Mouse (Mus musculus): ENCODE results near the gene Ddx56. TPM values are rescaled to one million over a fixed set of nuclear protein-coding genes. Genes with fewer than 3 reads are reported as not detected.

The Ddx56 gene
- total RNA-seq, 2 experiments from 2014 or later = 40.1 to 48.8 TPM

- no peak overlapping the region for H3K27ac ChIP-seq
- no peak for TF ChIP-seq CTCF (conservative IDR thresholded peaks at IDR 0.05)
- no peak overlapping the region for H3K4me3 ChIP-seq
- no peak for DNase-seq (ENCODE audit: low spot score in 2 of 2)
Measured at GRCm38 (mm10) chr11:6252824-6253223, 14.7 kb downstream of the Ddx56 start.

- DNase-seq (ENCODE audit: low spot score in 2 of 2) = no peak
- Histone ChIP-seq H3K4me3 (no peak overlapping the region), H3K27ac (no peak overlapping the region)
- no peak for TF ChIP-seq CTCF (conservative IDR thresholded peaks at IDR 0.05)
Measured at GRCm38 (mm10) chr11:6252248-6252647, 15.3 kb downstream of the Ddx56 start.

- H3K27ac ChIP-seq = no peak overlapping the region
Measured at GRCm38 (mm10) chr11:6244707-6245106, 22.9 kb downstream of the Ddx56 start.

GRCm38 (mm10) chr11:6233025-6233424 lies 34.5 kb downstream of the Ddx56 start:
- DNase-seq (ENCODE audit: low spot score in 2 of 2) = no peak
- Histone ChIP-seq H3K27ac (no peak overlapping the region), H3K4me3 (no peak overlapping the region)
- no peak for TF ChIP-seq CTCF (conservative IDR thresholded peaks at IDR 0.05)

More at GRCm38 (mm10) chr11:6244707-6245106, 22.9 kb downstream of the Ddx56 start:
- TF ChIP-seq CTCF (conservative IDR thresholded peaks at IDR 0.05) = no peak
- no peak overlapping the region for H3K4me3 ChIP-seq
- no peak for DNase-seq (ENCODE audit: low spot score in 2 of 2)

- DNase-seq (ENCODE audit: low spot score in 2 of 2) = no peak
- no peak within 1 kb of the TSS for H3K4me3 ChIP-seq
- no peak within 1 kb of the TSS for H3K27ac ChIP-seq
- no peak for TF ChIP-seq CTCF (conservative IDR thresholded peaks at IDR 0.05)
Measured at GRCm38 (mm10) chr11:6230012-6230411, 37.6 kb downstream of the Ddx56 start, which contains the start of gene Npc1l1. Gene Npc1l1 (minus strand): TSS chr11:6230143.

- peak in 1 of 2 experiments; percentile 19 for DNase-seq (ENCODE audit: low spot score in 2 of 2)
- H3K27ac ChIP-seq = no peak overlapping the region
- no peak for TF ChIP-seq CTCF (conservative IDR thresholded peaks at IDR 0.05)
- H3K4me3 ChIP-seq = no peak overlapping the region
Measured at GRCm38 (mm10) chr11:6224541-6225229, 42.9 kb downstream of the Ddx56 start.

- no peak overlapping the region for H3K27ac ChIP-seq
- no peak overlapping the region for H3K4me3 ChIP-seq
- no peak for DNase-seq (ENCODE audit: low spot score in 2 of 2)
- no peak for TF ChIP-seq CTCF (conservative IDR thresholded peaks at IDR 0.05)
Measured at GRCm38 (mm10) chr11:6222187-6222586, 45.4 kb downstream of the Ddx56 start.

GRCm38 (mm10) chr11:6219967-6220366 lies 47.6 kb downstream of the Ddx56 start:
- Histone ChIP-seq H3K27ac (no peak overlapping the region), H3K4me3 (no peak overlapping the region)
- no peak for TF ChIP-seq CTCF (conservative IDR thresholded peaks at IDR 0.05)
- DNase-seq (ENCODE audit: low spot score in 2 of 2) = peak in 1 of 2 experiments; percentile 19

- DNase-seq (ENCODE audit: low spot score in 2 of 2) = no peak
- H3K27ac ChIP-seq = no peak overlapping the region
- no peak overlapping the region for H3K4me3 ChIP-seq
- TF ChIP-seq CTCF (conservative IDR thresholded peaks at IDR 0.05) = no peak
Measured at GRCm38 (mm10) chr11:6218189-6218896, 49.2 kb downstream of the Ddx56 start.

GRCm38 (mm10) chr11:6216834-6217233 lies 50.7 kb downstream of the Ddx56 start:
- Histone ChIP-seq H3K4me3 (no peak overlapping the region), H3K27ac (no peak overlapping the region)
- no peak for TF ChIP-seq CTCF (conservative IDR thresholded peaks at IDR 0.05)
- DNase-seq (ENCODE audit: low spot score in 2 of 2) = no peak

Other genes with a start within 250 kb of the Ddx56 start
- 1,000 to 10,000 TPM; 1,149 to 1,215 TPM for gene Camk2b, start 201.4 kb downstream of the Ddx56 start, total RNA-seq (2021)
- gene A730071L15Rik, start 67.7 kb downstream of the Ddx56 start, total RNA-seq (2021) = under 1 TPM in 1 of 2 experiments, not detected in 1; 0.31 TPM
- 100 to 1,000 TPM; 117 to 118 TPM for gene Nudcd3, start 67.4 kb downstream of the Ddx56 start, total RNA-seq (2021)
- under 1 TPM; 0.27 to 0.51 TPM for gene Npc1l1, start 37.6 kb downstream of the Ddx56 start, total RNA-seq (2021)
- 100 to 1,000 TPM in 1 of 2 experiments, 10 to 100 TPM in 1; 98.7 to 104 TPM for gene Tmed4, start 7.1 kb upstream of the Ddx56 start, total RNA-seq (2021)
- 100 to 1,000 TPM; 214 to 221 TPM for gene Ogdh, start 23.9 kb upstream of the Ddx56 start, total RNA-seq (2021)
- 100 to 1,000 TPM; 170 TPM for gene Zmiz2, start 121.3 kb upstream of the Ddx56 start, total RNA-seq (2021)
- 1,000 to 10,000 TPM; 1,589 to 1,677 TPM for gene Ppia, start 147.7 kb upstream of the Ddx56 start, total RNA-seq (2021)
- gene H2afv, start 176.7 kb upstream of the Ddx56 start, total RNA-seq (2021) = 10 to 100 TPM; 43.6 to 47.3 TPM
- gene Purb, start 208.1 kb upstream of the Ddx56 start, total RNA-seq (2021) = 100 to 1,000 TPM; 234 to 240 TPM